Mouse (Mus musculus) megakaryocyte, embryonic 14.5 days (primary cell): ENCODE data around the gene Gimap3.

Source experiments
- FLI1 ChIP-seq: IDR thresholded peaks from 2 replicates; pipeline ENCODE4 v1.6.1; 2012; ENCODE audit warnings: low read length, inconsistent platforms, mixed read lengths
- GATA1 ChIP-seq: IDR thresholded peaks from 3 replicates; pipeline ENCODE4 v1.6.1; 2012; ENCODE audit warnings: mixed read lengths, low read length, inconsistent platforms, borderline replicate concordance

DNA sequence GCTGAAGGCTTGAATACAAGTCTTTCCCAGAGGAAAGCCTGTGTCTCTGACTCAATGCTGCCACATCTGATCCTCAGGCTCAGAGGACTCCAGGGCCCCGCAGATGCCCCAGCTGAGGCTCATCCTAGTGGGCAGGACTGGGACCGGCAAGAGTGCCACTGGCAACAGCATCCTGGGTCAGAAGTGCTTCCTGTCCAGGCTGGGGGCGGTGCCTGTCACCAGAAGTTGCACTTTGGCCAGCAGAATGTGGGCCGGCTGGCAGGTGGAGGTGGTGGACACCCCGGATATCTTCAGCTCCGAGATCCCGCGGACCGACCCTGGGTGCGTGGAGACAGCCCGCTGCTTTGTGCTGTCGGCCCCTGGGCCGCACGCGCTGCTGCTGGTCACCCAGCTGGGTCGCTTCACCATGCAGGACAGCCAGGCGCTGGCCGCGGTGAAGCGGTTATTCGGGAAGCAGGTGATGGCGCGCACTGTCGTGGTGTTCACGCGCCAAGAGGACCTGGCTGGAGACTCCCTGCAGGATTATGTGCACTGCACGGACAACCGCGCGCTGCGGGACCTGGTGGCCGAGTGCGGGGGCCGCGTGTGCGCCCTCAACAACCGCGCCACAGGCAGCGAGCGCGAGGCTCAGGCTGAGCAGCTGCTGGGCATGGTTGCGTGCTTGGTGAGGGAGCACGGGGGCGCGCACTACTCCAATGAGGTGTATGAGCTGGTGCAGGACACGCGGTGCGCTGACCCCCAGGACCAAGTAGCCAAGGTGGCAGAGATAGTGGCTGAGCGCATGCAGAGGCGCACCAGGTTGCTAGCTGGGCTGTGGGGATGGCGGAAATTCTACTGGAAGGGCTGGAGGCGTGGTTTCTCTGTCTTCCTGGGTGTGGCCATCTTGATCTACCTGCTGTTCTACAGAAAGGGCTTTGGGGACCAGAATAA, 28.0 kb downstream of the Gimap3 start:
- TF ChIP-seq GATA1 (no peak), FLI1 (no peak)
